Mouse (Mus musculus): Measurements from ENCODE around the gene Taf1c.

Gene Taf1c

GRCm38 (mm10) chr8:119604996-119605395 lies at the start of gene Taf1c:
Taf1c (minus strand) TSS chr8:119605222.
- DNase-seq: peak; percentile 95

- no peak for DNase-seq
Observed at GRCm38 (mm10) chr8:119651324-119651723, 46.3 kb upstream of the Taf1c start.

- DNase-seq: no peak
Observed at GRCm38 (mm10) chr8:119646846-119647245, 41.8 kb upstream of the Taf1c start.

- no peak for DNase-seq
Observed at GRCm38 (mm10) chr8:119646197-119646596, 41.2 kb upstream of the Taf1c start.

GRCm38 (mm10) chr8:119644981-119645597 lies 40.1 kb upstream of the Taf1c start:
- no peak for DNase-seq

GRCm38 (mm10) chr8:119644429-119644960 lies 39.5 kb upstream of the Taf1c start:
- DNase-seq: no peak

- no peak for DNase-seq
Observed at GRCm38 (mm10) chr8:119642960-119643359, 37.9 kb upstream of the Taf1c start.

GRCm38 (mm10) chr8:119641058-119641457 lies 36.0 kb upstream of the Taf1c start:
- DNase-seq: no peak

- DNase-seq: no peak
Observed at GRCm38 (mm10) chr8:119639798-119640197, 34.8 kb upstream of the Taf1c start.

GRCm38 (mm10) chr8:119638261-119638660 lies 33.2 kb upstream of the Taf1c start:
- no peak for DNase-seq

- DNase-seq: no peak
Observed at GRCm38 (mm10) chr8:119637381-119637780, 32.4 kb upstream of the Taf1c start.

- DNase-seq: no peak
Observed at GRCm38 (mm10) chr8:119636766-119637165, 31.7 kb upstream of the Taf1c start.

- no peak for DNase-seq
Observed at GRCm38 (mm10) chr8:119635958-119636357, 30.9 kb upstream of the Taf1c start.

GRCm38 (mm10) chr8:119635378-119635777 lies 30.4 kb upstream of the Taf1c start, which contains the start of gene Kcng4:
Kcng4 (minus strand) TSS chr8:119635680.
- no peak for DNase-seq

- DNase-seq: no peak
Observed at GRCm38 (mm10) chr8:119634616-119635336, 29.8 kb upstream of the Taf1c start.

GRCm38 (mm10) chr8:119632909-119633308 lies 27.9 kb upstream of the Taf1c start:
- no peak for DNase-seq

GRCm38 (mm10) chr8:119632246-119632645 lies 27.2 kb upstream of the Taf1c start:
- DNase-seq: no peak

- no peak for DNase-seq
Observed at GRCm38 (mm10) chr8:119630841-119631240, 25.8 kb upstream of the Taf1c start.

GRCm38 (mm10) chr8:119627613-119628359 lies 22.8 kb upstream of the Taf1c start:
- no peak for DNase-seq

GRCm38 (mm10) chr8:119627199-119627598 lies 22.2 kb upstream of the Taf1c start:
- no peak for DNase-seq

- no peak for DNase-seq
Observed at GRCm38 (mm10) chr8:119625788-119626187, 20.8 kb upstream of the Taf1c start.

- no peak for DNase-seq
Observed at GRCm38 (mm10) chr8:119624916-119625315, 19.9 kb upstream of the Taf1c start.

- DNase-seq: no peak
Observed at GRCm38 (mm10) chr8:119623744-119624143, 18.7 kb upstream of the Taf1c start.

GRCm38 (mm10) chr8:119623061-119623460 lies 18.0 kb upstream of the Taf1c start:
- no peak for DNase-seq
